Mouse (Mus musculus) stomach, postnatal 0 days (tissue): ENCODE results near the gene Tex36. TPM values are rescaled to one million over a fixed set of nuclear protein-coding genes. Genes with fewer than 3 reads are reported as not detected.

Experiments
- ATAC-seq: fragments of 200-750 bp; cut with Nextera tagmentation; 2 replicates; pipeline ENCODE4 v1.8.0; 2017; ENCODE audit not compliant: low FRiP score, low TSS enrichment
- DNase-seq: peaks from one replicate; pipeline ENCODE4 v3.0.0-alpha.2; 2016; ENCODE audit warnings: low spot score
- H3K27ac ChIP-seq: fragments of 300-500 bp; sonication (generic); replicated peaks from 2 replicates; pipeline ENCODE4 v1.5.1; 2014; ENCODE audit warnings: mild to moderate bottlenecking, control low read depth
- H3K27me3 ChIP-seq: fragments of 300-500 bp; sonication (generic); 2 replicates; pipeline ENCODE4 v1.6.1; 2014; ENCODE audit warnings: low read length; ENCODE audit not compliant: control insufficient read depth, insufficient read depth
- H3K36me3 ChIP-seq: fragments of 300-500 bp; sonication (generic); 2 replicates; pipeline ENCODE4 v1.6.1; 2014; ENCODE audit warnings: low read length, mixed read lengths; ENCODE audit not compliant: control insufficient read depth, insufficient read depth
- H3K4me1 ChIP-seq: fragments of 300-500 bp; sonication (generic); replicated peaks from 2 replicates; pipeline ENCODE4 v1.6.1; 2014; ENCODE audit warnings: antibody characterized with exemption; ENCODE audit not compliant: control insufficient read depth, insufficient read depth
- H3K4me2 ChIP-seq: fragments of 300-500 bp; sonication (generic); replicated peaks from 2 replicates; pipeline ENCODE4 v1.6.1; 2014; ENCODE audit warnings: low read depth, mild to moderate bottlenecking, control low read depth, moderate library complexity
- H3K4me3 ChIP-seq: fragments of 300-500 bp; sonication (generic); 2 replicates; pipeline ENCODE4 v1.5.1; 2014; ENCODE audit warnings: low read depth, low read length, control low read depth
- H3K9ac ChIP-seq: fragments of 300-500 bp; sonication (generic); 2 replicates; pipeline ENCODE4 v1.6.1; 2014; ENCODE audit warnings: mild to moderate bottlenecking, low read length, control low read depth, mixed read lengths
- H3K9me3 ChIP-seq: fragments of 300-500 bp; sonication (generic); 2 replicates; pipeline ENCODE4 v1.6.1; 2016; ENCODE audit warnings: low read length; ENCODE audit not compliant: control insufficient read depth
- CTCF ChIP-seq: IDR thresholded peaks from 2 replicates; pipeline ENCODE4 v1.5.1; 2016; ENCODE audit warnings: antibody characterized with exemption, low read depth, mild to moderate bottlenecking, moderate library complexity
- EP300 ChIP-seq: optimal IDR thresholded peaks from 2 replicates; pipeline ENCODE3; 2016; ENCODE audit warnings: antibody characterized with exemption
- WGBS: fragments of 180-500 bp; shearing (Covaris S2); extraction: QIAGEN DNeasy Blood & Tissue Kit; methylation state at CpG from one replicate; pipeline ENCODE4 v1.1.7; 2014; 5-methylcytosine and 5-hydroxymethylcytosine counted together
- polyA plus RNA-seq: library from polyadenylated mRNA; unstranded; fragments of >200 nt; fragmentation: Nextera tagmentation; extraction: Ambion mirVana; gene quantifications from 2 replicates; pipeline ENCODE4 v1.2.1, GENCODE M21; 2015

Tex36 gene
- polyA plus RNA-seq, 1 experiment from 2014 or later: not detected

GRCm38 (mm10) chr7:133607331-133607730, 5.4 kb upstream of the Tex36 start:
- H3K36me3 ChIP-seq: no peaks in the 10 kb centered on the region
- no peak overlapping the region for H3K27ac ChIP-seq
- ATAC-seq (no peak), DNase-seq (no peak)
- H3K9me3 ChIP-seq: no peaks in the 10 kb centered on the region
- H3K4me1 ChIP-seq: no peaks in the 10 kb centered on the region
- 71% methylated on average over 5 of the region's 5 CpGs for WGBS
- TF ChIP-seq CTCF (no peak), EP300 (no peak)
- no peak overlapping the region for H3K4me3 ChIP-seq
- no peak overlapping the region for H3K4me2 ChIP-seq
- no peak overlapping the region for H3K9ac ChIP-seq
- no peaks in the 10 kb centered on the region for H3K27me3 ChIP-seq

- Histone ChIP-seq H3K27ac (no peak overlapping the region), H3K4me1 (no peaks in the 10 kb centered on the region), H3K4me3 (no peak overlapping the region), H3K4me2 (no peak overlapping the region), H3K9ac (no peak overlapping the region), H3K36me3 (no peaks in the 10 kb centered on the region), H3K9me3 (no peaks in the 10 kb centered on the region), H3K27me3 (no peaks in the 10 kb centered on the region)
- DNase-seq: no peak
- ATAC-seq: no peak
- TF ChIP-seq EP300 (no peak), CTCF (no peak)
- WGBS: 51% methylated on average over 13 of the region's 13 CpGs
Measured at GRCm38 (mm10) chr7:133604427-133605081, 2.6 kb upstream of the Tex36 start.

GRCm38 (mm10) chr7:133603156-133603555, 1.2 kb upstream of the Tex36 start:
- H3K4me2 ChIP-seq: no peak overlapping the region
- H3K36me3 ChIP-seq: no peaks in the 10 kb centered on the region
- no peak overlapping the region for H3K27ac ChIP-seq
- H3K9ac ChIP-seq: no peak overlapping the region
- DNase-seq (no peak), ATAC-seq (no peak)
- no peak overlapping the region for H3K4me3 ChIP-seq
- 73% methylated on average over 2 of the region's 2 CpGs for WGBS
- TF ChIP-seq CTCF (no peak), EP300 (no peak)
- no peaks in the 10 kb centered on the region for H3K9me3 ChIP-seq
- H3K4me1 ChIP-seq: no peaks in the 10 kb centered on the region
- H3K27me3 ChIP-seq: no peaks in the 10 kb centered on the region

- no peak for TF ChIP-seq CTCF
- TF ChIP-seq EP300: no peak
- Histone ChIP-seq H3K9me3 (no peaks in the 10 kb centered on the region), H3K9ac (no peak overlapping the region), H3K27ac (no peak overlapping the region), H3K4me1 (no peaks in the 10 kb centered on the region), H3K27me3 (no peaks in the 10 kb centered on the region), H3K36me3 (no peaks in the 10 kb centered on the region), H3K4me2 (no peak overlapping the region), H3K4me3 (no peak overlapping the region)
- ATAC-seq (no peak), DNase-seq (no peak)
- WGBS: 41% methylated on average over 1 of the region's 1 CpGs
Measured at GRCm38 (mm10) chr7:133600558-133600957, 1.4 kb downstream of the Tex36 start.

- Histone ChIP-seq H3K9me3 (no peaks in the 10 kb centered on the region), H3K4me3 (no peak overlapping the region), H3K27ac (no peak overlapping the region), H3K9ac (no peak overlapping the region), H3K27me3 (no peaks in the 10 kb centered on the region), H3K4me1 (no peaks in the 10 kb centered on the region), H3K4me2 (no peak overlapping the region), H3K36me3 (no peaks in the 10 kb centered on the region)
- no peak for TF ChIP-seq CTCF
- no peak for TF ChIP-seq EP300
- DNase-seq (no peak), ATAC-seq (no peak)
- WGBS: 68% methylated on average over 1 of the region's 1 CpGs
Measured at GRCm38 (mm10) chr7:133591750-133592149, 10.2 kb downstream of the Tex36 start.

- H3K27me3 ChIP-seq: no peaks in the 10 kb centered on the region
- no peak for DNase-seq
- H3K9ac ChIP-seq: no peak overlapping the region
- no peaks in the 10 kb centered on the region for H3K9me3 ChIP-seq
- H3K4me3 ChIP-seq: no peak overlapping the region
- TF ChIP-seq EP300 (no peak), CTCF (no peak)
- WGBS: 69% methylated on average over 6 of the region's 6 CpGs
- no peak overlapping the region for H3K27ac ChIP-seq
- no peaks in the 10 kb centered on the region for H3K4me1 ChIP-seq
- no peak overlapping the region for H3K4me2 ChIP-seq
- no peaks in the 10 kb centered on the region for H3K36me3 ChIP-seq
- no peak for ATAC-seq
Measured at GRCm38 (mm10) chr7:133583216-133583615, 18.7 kb downstream of the Tex36 start.
